Mouse (Mus musculus) spleen, adult 2 months (tissue): ENCODE measurements at regions not wholly inside any gene's neighbourhood (a gene's known extent, or its start where the extent isn't known, plus 50 kb on each side); places are given as distances from the start of the nearest gene placed in this dataset.

Source experiments
- CTCF ChIP-seq: fragments of 200-500 bp; IDR thresholded peaks from 2 replicates; pipeline ENCODE4 v1.5.1; 2011; ENCODE audit warnings: mild to moderate bottlenecking, inconsistent platforms; ENCODE audit not compliant: insufficient read depth, insufficient read length, insufficient replicate concordance; ENCODE audit errors: extremely low read depth
- POLR2A ChIP-seq: fragments of 200-500 bp; IDR thresholded peaks from 2 replicates; pipeline ENCODE4 v1.6.1; 2011; ENCODE audit warnings: low read depth, low read length, inconsistent platforms

GRCm38 (mm10) chr15:93972979-93973378 is 377.3 kb upstream of the Prickle1 start:
- TF ChIP-seq CTCF (no peak), POLR2A (no peak)
